Mouse (Mus musculus) kidney, adult 11 months (tissue): Measurements from ENCODE around the gene Rell1.

Source experiments
- DNase-seq: peaks from one replicate; pipeline ENCODE4 v3.0.0; 2022

Rell1 gene

DNA sequence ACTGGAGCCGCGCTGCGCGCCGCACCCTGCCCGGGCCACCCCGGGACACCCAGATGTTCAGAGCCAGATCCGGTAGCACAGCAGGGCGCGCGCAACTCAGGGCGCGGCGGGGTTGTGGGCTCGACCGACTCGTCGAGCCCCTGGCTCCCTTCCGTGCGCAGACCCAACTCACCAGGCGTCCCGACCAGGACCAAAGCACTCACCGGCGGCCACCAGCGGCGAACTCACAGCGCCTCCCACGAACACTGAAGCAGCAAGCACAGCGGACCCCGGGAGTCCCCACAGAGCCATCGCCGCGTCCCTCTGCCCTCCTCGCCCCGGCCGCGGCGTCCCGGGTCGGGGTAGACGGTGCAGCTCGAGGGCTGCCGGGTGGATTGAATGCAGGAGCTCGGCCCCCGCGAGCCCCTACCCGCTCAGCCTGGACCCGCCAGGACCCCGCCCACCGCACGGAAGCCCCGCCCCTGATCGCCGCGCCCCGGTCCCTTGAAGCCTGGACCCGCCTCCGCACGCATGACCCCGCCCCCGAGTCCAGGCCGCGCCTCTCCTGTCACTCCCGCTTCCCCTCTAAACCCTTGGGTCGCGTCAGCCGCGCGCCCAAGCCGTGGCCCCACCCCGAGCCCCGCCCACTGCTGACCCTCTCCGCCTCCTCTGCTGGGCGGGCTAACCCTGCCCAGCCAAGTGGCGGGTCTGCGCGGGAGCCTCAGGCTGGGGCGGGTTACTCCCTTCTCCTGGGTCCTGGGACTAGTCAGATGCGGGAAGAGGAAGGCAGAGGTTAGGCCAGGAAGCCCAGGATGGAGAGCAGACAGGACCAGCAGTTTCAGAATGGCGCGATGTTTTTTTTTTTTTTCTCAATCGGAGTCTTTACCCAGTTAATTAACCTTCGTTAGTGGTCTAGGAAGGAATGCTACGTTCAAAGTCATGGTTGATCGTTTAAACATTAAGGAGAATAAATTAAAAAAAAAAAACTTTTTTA lies at the start of gene Rell1:
Gene Rell1 (minus strand): TSS at position 455 of the 973 bp plus-strand sequence.
- DNase-seq: peak; percentile 96

DNA sequence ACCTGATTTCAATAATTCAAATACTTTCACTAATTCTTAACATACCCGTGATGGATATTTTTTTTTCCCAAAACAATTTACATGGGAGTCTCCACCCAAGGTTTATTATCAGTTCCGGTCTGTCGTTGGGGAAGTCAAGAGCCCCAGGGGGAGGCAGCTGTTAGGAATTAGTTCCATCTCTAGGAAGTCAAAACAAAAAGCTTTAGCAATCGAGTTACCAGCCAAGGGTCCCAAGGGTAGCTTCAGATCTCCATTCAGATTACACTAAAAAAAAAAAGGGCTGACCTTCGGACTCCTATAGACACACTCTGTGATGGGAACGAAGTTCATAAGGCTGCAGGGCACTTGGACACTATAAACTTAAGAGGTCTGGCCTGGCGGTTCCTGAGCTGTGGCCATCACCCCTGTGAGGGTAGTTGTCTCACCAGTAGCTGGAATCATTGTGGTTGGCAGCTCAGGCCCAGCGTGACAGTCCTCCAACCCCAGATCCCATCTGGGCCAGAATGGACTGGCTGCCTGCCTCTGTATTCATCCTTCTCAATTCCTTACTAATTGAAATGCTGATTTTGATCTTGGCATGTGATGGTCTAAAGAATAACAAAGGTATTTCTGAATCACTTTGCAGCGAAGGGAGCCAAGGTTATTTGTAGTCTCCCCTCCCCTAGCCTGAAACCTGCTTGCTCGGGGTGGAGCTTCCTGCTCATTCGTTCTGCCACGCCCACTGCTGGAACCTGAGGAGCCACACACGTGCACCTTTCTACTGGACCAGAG lies 44.1 kb upstream of the Rell1 start:
- no peak for DNase-seq

DNA sequence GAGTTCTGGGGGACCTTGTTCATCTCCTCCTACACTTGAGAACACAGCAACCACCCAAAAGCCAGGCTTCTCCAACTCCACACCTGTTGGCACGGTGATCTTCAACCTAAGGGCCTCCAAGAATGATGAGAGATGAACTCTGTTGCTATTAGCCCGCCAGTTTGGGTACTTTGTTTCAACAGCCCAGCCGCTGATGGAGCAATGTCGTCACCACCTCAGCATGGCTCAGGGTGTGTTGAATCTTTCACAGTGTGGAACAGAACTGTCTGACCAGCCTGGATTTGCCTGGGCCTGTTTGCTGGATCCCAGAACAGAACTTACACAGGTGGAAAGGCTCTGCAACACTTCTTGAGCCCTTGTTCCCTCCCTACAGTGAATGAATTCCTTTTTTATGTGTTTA lies 37.9 kb upstream of the Rell1 start:
- no peak for DNase-seq

GRCm38 (mm10) chr5:64003302-64003701 lies 34.6 kb upstream of the Rell1 start:
- DNase-seq: no peak

- no peak for DNase-seq
These were observed 25.2 kb upstream of the Rell1 start for GRCm38 (mm10) chr5:63993865-63994264.

DNA sequence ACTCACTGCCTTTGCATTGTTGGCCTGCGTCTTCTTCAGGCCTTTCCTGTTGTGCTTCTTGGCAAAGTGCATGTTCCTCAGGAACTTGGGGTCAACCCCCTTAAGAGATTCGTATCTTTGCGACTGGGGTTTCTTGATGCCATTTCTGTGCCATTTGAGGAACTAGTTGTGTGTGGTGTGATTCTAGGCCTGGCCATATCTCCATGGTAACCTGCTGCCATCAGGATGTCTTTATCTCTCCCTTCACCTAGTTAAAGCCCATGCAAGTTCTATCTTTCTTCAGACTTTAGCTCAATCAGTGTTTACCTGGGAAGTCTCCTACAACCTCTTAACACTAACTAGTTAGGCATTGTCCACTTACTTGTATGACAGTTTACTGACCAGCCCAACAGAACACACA lies 22.0 kb upstream of the Rell1 start:
- DNase-seq: no peak

GRCm38 (mm10) chr5:63986337-63986736 lies 17.6 kb upstream of the Rell1 start:
- DNase-seq: no peak

DNA sequence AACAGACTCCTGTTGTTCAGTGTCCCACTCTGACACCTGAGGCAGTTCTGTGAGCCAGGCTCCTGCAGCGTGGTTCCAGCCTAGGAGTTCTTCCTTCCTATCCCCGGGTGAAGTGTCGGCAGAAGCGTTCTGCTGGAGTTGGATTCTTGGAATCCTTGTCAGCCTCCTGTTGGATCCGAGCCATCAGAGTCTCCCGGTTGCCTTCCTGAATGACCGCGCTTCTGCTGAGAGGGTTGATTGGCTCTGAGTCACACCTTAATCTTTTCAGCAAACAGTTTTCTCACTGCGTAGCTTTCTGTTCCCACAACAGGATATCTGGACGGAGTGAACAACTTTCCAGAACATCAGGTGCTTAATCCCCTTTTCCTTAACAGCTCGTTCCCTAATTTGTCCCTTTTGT lies 13.6 kb upstream of the Rell1 start:
- peak; percentile 23 for DNase-seq

DNA sequence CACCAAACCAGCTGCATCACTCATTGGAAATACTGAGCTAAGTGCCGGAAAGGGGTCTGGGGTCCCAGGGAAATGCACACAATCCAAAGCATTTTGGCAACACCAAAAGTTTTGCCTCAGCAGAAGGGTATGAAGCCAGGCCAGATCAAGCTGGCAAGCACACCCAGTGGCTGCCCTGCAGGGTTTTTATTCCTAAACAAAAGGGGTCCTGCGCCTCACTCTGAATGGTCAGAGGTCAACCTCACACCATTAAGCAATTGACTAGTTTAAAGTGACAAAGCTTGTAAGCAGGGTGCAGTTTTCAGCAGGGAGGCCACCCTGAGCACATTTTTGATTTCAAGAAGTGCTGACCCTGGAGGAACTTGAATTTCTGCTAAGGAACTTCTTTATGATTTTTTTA lies 2.3 kb upstream of the Rell1 start:
- DNase-seq: no peak

DNA sequence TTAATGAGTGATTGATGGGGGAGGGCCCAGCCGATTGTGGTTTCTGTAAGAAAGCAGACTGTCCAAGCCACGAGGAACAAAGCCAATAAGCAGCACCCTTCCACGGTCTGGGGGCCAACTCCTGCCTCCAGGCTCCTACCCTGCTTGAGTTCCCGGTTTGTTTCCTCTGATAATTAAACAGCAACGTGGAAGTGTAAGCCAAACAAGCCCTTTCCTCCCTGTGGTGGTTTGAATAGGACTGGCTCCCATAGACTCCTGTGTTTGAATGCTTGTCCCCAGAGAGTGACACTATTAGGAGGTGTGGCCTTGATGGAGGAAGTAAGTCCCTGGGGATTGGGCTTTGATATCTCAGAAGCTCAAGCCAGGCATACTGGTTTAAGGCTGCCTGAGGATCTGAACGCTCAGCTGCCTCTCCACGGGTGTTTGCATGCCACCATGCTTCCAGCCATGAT lies 1.6 kb upstream of the Rell1 start:
- no peak for DNase-seq

GRCm38 (mm10) chr5:63969476-63970112 lies 897 bp upstream of the Rell1 start:
- no peak for DNase-seq

DNA sequence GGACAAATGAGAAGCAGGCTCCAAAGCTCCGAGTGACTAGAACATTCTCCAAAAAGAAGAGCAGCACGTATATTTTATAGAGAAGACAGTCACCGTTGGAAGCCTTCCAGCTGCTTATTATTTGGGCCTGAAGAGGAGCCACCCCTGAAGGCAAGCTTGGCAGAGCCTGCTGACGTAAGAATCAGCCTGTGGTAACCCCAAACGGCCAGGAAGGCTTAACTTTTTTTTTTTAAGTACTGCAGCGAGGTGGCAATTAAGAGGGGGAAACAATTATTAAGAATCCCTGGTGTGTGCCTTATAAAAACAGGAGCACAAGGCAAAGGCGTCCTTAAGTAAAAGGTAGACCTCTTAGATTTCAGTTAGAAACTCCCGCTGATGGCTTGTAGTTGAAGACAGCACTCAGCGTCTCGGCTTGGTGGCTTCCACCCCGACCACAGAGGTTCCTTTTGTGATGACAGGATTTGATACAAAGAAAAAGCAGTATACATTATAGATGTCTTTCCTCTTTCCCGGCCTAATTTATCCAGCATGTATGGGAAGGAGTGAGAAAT lies 1.0 kb downstream of the Rell1 start:
- DNase-seq: no peak

- no peak for DNase-seq
These were observed 2.3 kb downstream of the Rell1 start for GRCm38 (mm10) chr5:63966379-63966778.

DNA sequence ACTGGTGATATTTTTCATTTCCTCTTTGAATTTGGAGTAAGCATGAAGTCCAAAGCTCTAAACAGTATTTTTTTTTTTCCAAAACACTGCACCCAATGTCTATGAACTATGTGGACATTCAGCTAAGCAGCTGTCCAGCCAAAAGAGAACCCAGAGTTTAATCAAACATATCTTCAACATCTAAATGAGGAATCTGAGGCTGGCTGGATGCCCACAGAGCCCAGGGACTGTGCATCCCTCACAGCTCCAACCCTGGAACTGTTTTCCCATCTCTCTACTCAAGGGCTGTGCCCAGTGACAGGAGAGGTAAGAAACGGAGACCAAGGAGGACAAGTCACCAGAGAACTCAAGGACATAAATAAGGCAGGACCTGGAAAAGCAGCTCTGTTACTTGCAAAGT lies 2.8 kb downstream of the Rell1 start:
- no peak for DNase-seq

- DNase-seq: no peak
These were observed 4.1 kb downstream of the Rell1 start for GRCm38 (mm10) chr5:63964576-63964975.

DNA sequence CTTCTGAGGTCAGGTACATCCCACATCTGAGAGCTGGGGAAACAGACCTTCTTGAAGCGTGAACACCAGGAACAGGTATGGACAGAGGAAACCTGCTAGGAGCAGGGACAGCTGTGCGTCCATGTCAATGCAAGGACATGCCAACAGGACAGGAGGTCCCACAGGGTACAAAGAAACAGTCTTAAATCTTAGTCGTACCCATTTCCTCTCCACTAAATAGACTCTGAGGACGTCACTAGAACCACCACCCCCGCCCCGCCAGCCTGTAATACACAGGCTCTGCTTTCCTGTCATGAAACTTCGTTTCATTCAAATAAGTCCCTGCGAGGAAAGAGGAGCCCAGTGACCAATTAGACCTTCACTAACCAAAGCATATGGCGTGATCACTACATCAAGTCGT lies 7.0 kb downstream of the Rell1 start:
- DNase-seq: no peak

- no peak for DNase-seq
These were observed 8.1 kb downstream of the Rell1 start for GRCm38 (mm10) chr5:63960565-63960964.

GRCm38 (mm10) chr5:63958963-63959708 lies 9.6 kb downstream of the Rell1 start:
- no peak for DNase-seq

GRCm38 (mm10) chr5:63957607-63958006 lies 11.1 kb downstream of the Rell1 start:
- DNase-seq: no peak

GRCm38 (mm10) chr5:63956411-63956810 lies 12.3 kb downstream of the Rell1 start:
- no peak for DNase-seq

DNA sequence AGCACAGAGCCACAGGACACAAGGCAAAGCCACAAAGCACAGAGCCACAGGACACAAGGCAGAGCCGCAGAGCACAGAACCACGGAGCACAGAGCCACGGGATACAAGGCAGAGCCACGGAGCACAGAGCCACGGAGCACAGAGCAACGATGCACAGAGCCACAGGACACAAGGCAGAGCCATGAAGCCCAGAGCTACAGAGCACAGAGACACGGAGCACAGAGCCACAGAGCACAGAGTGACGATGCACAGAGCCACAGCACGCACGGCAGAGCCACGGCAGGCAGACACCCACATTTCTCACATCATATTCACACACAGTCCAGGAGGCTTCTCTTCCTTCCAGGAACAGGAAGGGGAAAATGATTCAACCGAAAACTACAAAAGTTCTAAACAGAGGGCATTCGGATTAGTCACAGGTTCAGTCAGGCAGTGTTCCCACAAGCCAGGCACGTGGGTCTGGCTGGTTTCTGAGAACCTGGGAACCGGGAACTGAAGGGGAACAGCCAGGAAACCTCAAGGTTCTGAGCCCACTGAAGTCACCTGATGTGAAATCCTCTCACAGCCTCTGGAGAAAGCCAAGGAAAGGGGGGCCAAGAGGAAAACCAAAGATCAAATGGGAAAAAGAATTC lies 15.2 kb downstream of the Rell1 start:
- no peak for DNase-seq

DNA sequence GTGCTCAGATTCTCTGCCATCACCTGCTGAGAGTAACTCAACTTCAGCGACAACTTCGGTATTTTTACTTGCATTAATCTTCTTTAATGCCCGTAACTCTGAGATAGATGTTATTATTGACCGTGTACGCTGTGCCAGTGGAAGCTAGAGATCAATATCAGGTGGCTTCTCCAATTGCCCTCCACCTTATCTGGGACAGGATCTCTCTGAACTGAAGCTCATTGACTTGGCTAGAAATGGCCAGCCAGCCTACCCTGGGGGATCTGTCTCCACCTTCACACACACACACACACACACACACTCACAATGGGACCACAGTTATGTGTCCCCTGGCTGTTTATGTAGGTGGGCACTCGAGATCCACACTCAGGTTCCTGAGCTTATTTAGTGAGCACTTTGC lies 16.7 kb downstream of the Rell1 start:
- DNase-seq: no peak
